Mouse (Mus musculus) CH12.LX (cell line): ENCODE data around the gene Gm10197. TPM values are rescaled to one million over a fixed set of nuclear protein-coding genes. Genes with fewer than 3 reads are reported as not detected.
"Not testable (repeated sequence)": the region's sequence is repeated elsewhere in the genome, so short reads cannot be mapped to it uniquely, and the experiment has no call there.

Experiments
- DNase-seq: peaks from one replicate; pipeline ENCODE4 v3.0.0-alpha.2; 2013; ENCODE audit errors: extremely low read depth
- H3K27ac ChIP-seq: 2 replicates; pipeline ENCODE4 v1.5.1; 2012; ENCODE audit warnings: low read depth, mild to moderate bottlenecking, control low read depth, moderate library complexity; ENCODE audit not compliant: insufficient read depth
- H3K27me3 ChIP-seq: replicated peaks from 2 replicates; pipeline ENCODE3; 2012; ENCODE audit warnings: inconsistent platforms
- H3K36me3 ChIP-seq, 2 experiments: replicated peaks in 1 of 2; 2 replicates each; pipeline versions ENCODE3 to v1.6.1; 2012; ENCODE audit warnings: inconsistent platforms in 1 of 2, low read length in 1 of 2, mild to moderate bottlenecking in 1 of 2, mixed read lengths in 1 of 2, moderate library complexity in 1 of 2; ENCODE audit not compliant: control insufficient read depth in 1 of 2, insufficient read depth in 1 of 2
- H3K4me1 ChIP-seq, 2 experiments: 2 replicates each; pipeline ENCODE4 v1.6.1; 2012; ENCODE audit warnings: inconsistent platforms in 1 of 2, moderate library complexity in 1 of 2; ENCODE audit not compliant: insufficient read depth in 2 of 2, control insufficient read depth in 1 of 2
- H3K4me2 ChIP-seq: 2 replicates; pipeline ENCODE4 v1.6.1; 2012; ENCODE audit warnings: low read depth, mild to moderate bottlenecking, control low read depth; ENCODE audit not compliant: poor library complexity, insufficient read depth, severe bottlenecking
- H3K4me3 ChIP-seq, 3 experiments: fragments of 150-350 bp in 1 of 3; sonication (generic) in 1 of 3; replicated peaks in 1 of 3; 2 replicates each; pipeline versions ENCODE3 to v1.5.1; 2011 to 2012; ENCODE audit warnings: low read depth in 2 of 3, low read length in 2 of 3, mild to moderate bottlenecking in 2 of 3, moderate library complexity in 2 of 3, control low read depth in 1 of 3, improper control_type of control experiment in 1 of 3, inconsistent platforms in 1 of 3, mixed read lengths in 1 of 3; ENCODE audit not compliant: poor library complexity in 1 of 3
- H3K79me2 ChIP-seq: replicated peaks from 2 replicates; pipeline ENCODE4 v1.6.1; 2012; ENCODE audit warnings: mild to moderate bottlenecking, moderate library complexity; ENCODE audit not compliant: control insufficient read depth, poor library complexity, insufficient read depth, severe bottlenecking; ENCODE audit errors: extremely low read depth
- H3K9ac ChIP-seq: 2 replicates; pipeline ENCODE4 v1.6.1; 2012; ENCODE audit warnings: low read depth, mild to moderate bottlenecking, control low read depth, moderate library complexity; ENCODE audit not compliant: insufficient read depth
- H3K9me3 ChIP-seq: replicated peaks from 2 replicates; pipeline ENCODE3; 2012; ENCODE audit warnings: low read length, inconsistent platforms, mixed read lengths
- BHLHE40 ChIP-seq: IDR thresholded peaks from 2 replicates; pipeline ENCODE4 v1.6.1; 2011; ENCODE audit warnings: mild to moderate bottlenecking, low read depth, low read length, improper control_type of control experiment
- CHD1 ChIP-seq: IDR thresholded peaks from 2 replicates; pipeline ENCODE4 v1.6.1; 2012; ENCODE audit warnings: low read depth, low read length, improper control_type of control experiment, inconsistent platforms
- CHD2 ChIP-seq: IDR thresholded peaks from 2 replicates; pipeline ENCODE4 v1.6.1; 2011; ENCODE audit warnings: low read length, improper control_type of control experiment
- ELF1 ChIP-seq: IDR thresholded peaks from 2 replicates; pipeline ENCODE4 v1.6.1; 2014; ENCODE audit warnings: low read depth, mild to moderate bottlenecking, inconsistent platforms, low read length, improper control_type of control experiment
- EP300 ChIP-seq: IDR thresholded peaks from 2 replicates; pipeline ENCODE4 v1.6.1; 2011; ENCODE audit warnings: low read length, improper control_type of control experiment
- ETS1 ChIP-seq: conservative IDR thresholded peaks from 2 replicates; pipeline ENCODE4 v1.6.1; 2012; ENCODE audit warnings: low read depth, mild to moderate bottlenecking, inconsistent platforms, low read length, improper control_type of control experiment, moderate library complexity
- GABPA ChIP-seq: IDR thresholded peaks from 2 replicates; pipeline ENCODE4 v1.6.1; 2012; ENCODE audit warnings: low read depth, low read length, improper control_type of control experiment, inconsistent platforms; ENCODE audit not compliant: insufficient replicate concordance
- JUND ChIP-seq: conservative IDR thresholded peaks from 2 replicates; pipeline ENCODE4 v1.6.1; 2011; ENCODE audit warnings: low read depth, low read length, improper control_type of control experiment
- MAFK ChIP-seq: IDR thresholded peaks from 2 replicates; pipeline ENCODE4 v1.6.1; 2011; ENCODE audit warnings: low read length, improper control_type of control experiment; ENCODE audit not compliant: insufficient replicate concordance
- MAX ChIP-seq: IDR thresholded peaks from 2 replicates; pipeline ENCODE4 v1.6.1; 2011; ENCODE audit warnings: low read length, improper control_type of control experiment
- MXI1 ChIP-seq: IDR thresholded peaks from 2 replicates; pipeline ENCODE4 v1.6.1; 2011; ENCODE audit warnings: mild to moderate bottlenecking, low read depth, low read length, improper control_type of control experiment
- MYC ChIP-seq: IDR thresholded peaks from 2 replicates; pipeline ENCODE4 v1.6.1; 2011; ENCODE audit warnings: low read depth, mild to moderate bottlenecking, improper control_type of control experiment, low read length
- NELFE ChIP-seq: IDR thresholded peaks from 2 replicates; pipeline ENCODE4 v1.6.1; 2011; ENCODE audit warnings: low read depth, low read length, improper control_type of control experiment
- POLR2AphosphoS2 ChIP-seq: IDR thresholded peaks from 2 replicates; pipeline ENCODE4 v1.6.1; 2011; ENCODE audit warnings: low read depth, low read length, improper control_type of control experiment
- RAD21 ChIP-seq: IDR thresholded peaks from 2 replicates; pipeline ENCODE4 v1.6.1; 2011; ENCODE audit warnings: low read depth, mild to moderate bottlenecking, low read length, improper control_type of control experiment, moderate library complexity
- SIN3A ChIP-seq: IDR thresholded peaks from 2 replicates; pipeline ENCODE4 v1.6.1; 2012; ENCODE audit warnings: low read length, improper control_type of control experiment, inconsistent platforms
- SMC3 ChIP-seq: IDR thresholded peaks from 2 replicates; pipeline ENCODE4 v1.6.1; 2011; ENCODE audit warnings: low read depth, low read length, improper control_type of control experiment
- TBP ChIP-seq: conservative IDR thresholded peaks from 2 replicates; pipeline ENCODE4 v1.6.1; 2011; ENCODE audit warnings: low read depth, low read length, improper control_type of control experiment
- TCF12 ChIP-seq: IDR thresholded peaks from 2 replicates; pipeline ENCODE4 v1.6.1; 2014; ENCODE audit warnings: low read depth, mild to moderate bottlenecking, inconsistent platforms, low read length, improper control_type of control experiment
- UBTF ChIP-seq: IDR thresholded peaks from 2 replicates; pipeline ENCODE4 v1.6.1; 2012; ENCODE audit warnings: low read depth, mild to moderate bottlenecking, inconsistent platforms, low read length, improper control_type of control experiment, moderate library complexity
- USF1 ChIP-seq: IDR thresholded peaks from 2 replicates; pipeline ENCODE4 v1.6.1; 2014; ENCODE audit warnings: low read depth, mild to moderate bottlenecking, inconsistent platforms, low read length, improper control_type of control experiment
- ZC3H11A ChIP-seq: IDR thresholded peaks from 2 replicates; pipeline ENCODE4 v1.6.1; 2012; ENCODE audit warnings: low read depth, mild to moderate bottlenecking, inconsistent platforms, low read length, improper control_type of control experiment
- ZMIZ1 ChIP-seq: IDR thresholded peaks from 2 replicates; pipeline ENCODE4 v1.6.1; 2012; ENCODE audit warnings: low read depth, mild to moderate bottlenecking, inconsistent platforms, low read length, improper control_type of control experiment
- ZNF384 ChIP-seq: IDR thresholded peaks from 2 replicates; pipeline ENCODE4 v1.6.1; 2012; ENCODE audit warnings: low read depth, low read length, improper control_type of control experiment, inconsistent platforms
- dilution Hi-C: fragments of 300-500 bp; cut with MboI; formaldehyde crosslinking; loops from 2 replicates; pipeline ENCODE4 v1.14.3; 2020; ENCODE audit warnings: low sequenced_read_pairs; ENCODE audit not compliant: extremely low pct_unique_long_range_greater_than_20kb, extremely low pct_ligation_motif_present
- in situ Hi-C: fragments of 300-500 bp; cut with MboI; formaldehyde crosslinking; loops from 3 replicates; pipeline ENCODE4 v1.14.3; 2019; ENCODE audit warnings: low sequenced_read_pairs, low pct_ligation_motif_present, low pct_unique_long_range_greater_than_20kb, mixed read lengths
- polyA plus RNA-seq: library from polyadenylated mRNA; unstranded; fragments of >175 nt; gene quantifications from 2 replicates; pipeline ENCODE4 v1.2.1, GENCODE M21; 2012; ENCODE audit warnings: low read depth; ENCODE audit not compliant: insufficient read length
- total RNA-seq, 2 experiments: library from RNA; depleted of rRNA; stranded (reverse); fragments of 300-350 nt in 1 of 2; fragments of >200 nt in 1 of 2; gene quantifications; 2 replicates each; pipeline ENCODE4 v1.2.3; 2012 to 2014

Gene Gm10197
- total and polyA plus RNA-seq, 3 experiments, result 3.9 to 11.5 TPM; not detected in 1

GRCm38 (mm10) chr19:53395805-53396204 is 24.2 kb upstream of the Gm10197 start:
- peak overlapping the region; percentile 95 for H3K27ac ChIP-seq
- H3K4me3 ChIP-seq, result peak overlapping the region; percentile 42 to 58 (median 44)
- H3K9ac ChIP-seq, result peak overlapping the region; percentile 74; the same call in 1 of the 2 replicates
- H3K9me3 ChIP-seq, dilution Hi-C loops, H3K27me3 ChIP-seq, H3K79me2 ChIP-seq: not testable (repeated sequence)
- DNase-seq, result peak; percentile 75
- H3K36me3 ChIP-seq, result peaks cover 0 to 11% of the 10 kb centered on the region in 2 experiments
- 0 out of 2 replicates have a peak, but pooled peaks have one; percentile 29 for TF ChIP-seq MYC
- peak; percentile 12; the same call in 1 of the 2 replicates for TF ChIP-seq ELF1
- TF ChIP-seq ZMIZ1, result peak; percentile 59
- TF ChIP-seq MXI1, result peak; percentile 41; the same call in 1 of the 2 replicates
- TF ChIP-seq GABPA, result 0 out of 2 replicates have a peak, but pooled peaks have one; percentile 21
- TF ChIP-seq ETS1, result peak; percentile 44
- peak; percentile 56 for TF ChIP-seq TBP
- TF ChIP-seq POLR2AphosphoS2, result 0 out of 2 replicates have a peak, but pooled peaks have one; percentile 20
- H3K4me1 ChIP-seq, result peaks cover 25 to 68% of the 10 kb centered on the region in 2 experiments
- peak overlapping the region; percentile 86 for H3K4me2 ChIP-seq
- in situ Hi-C loops, result loop anchor here (10.0 to 25.0 kb wide), 2 partner anchors 189 to 366 kb away; partner anchors contain the start of gene Nutf2-ps1

- H3K27me3 ChIP-seq, H3K36me3 ChIP-seq, H3K4me3 ChIP-seq, DNase-seq, H3K9me3 ChIP-seq, H3K79me2 ChIP-seq, dilution Hi-C loops, H3K4me2 ChIP-seq: not testable (repeated sequence)
- peak overlapping the region; percentile 95 for H3K27ac ChIP-seq
- H3K9ac ChIP-seq, result peak overlapping the region; percentile 74
- H3K4me1 ChIP-seq, result peaks cover 23 to 61% of the 10 kb centered on the region in 2 experiments
- in situ Hi-C loops, result loop anchor here (10.0 to 25.0 kb wide), 2 partner anchors 190 to 367 kb away; partner anchors contain the start of gene Nutf2-ps1
Observed at GRCm38 (mm10) chr19:53394956-53395355, 23.4 kb upstream of the Gm10197 start.

- Histone ChIP-seq H3K4me3 (no peak overlapping the region), H3K4me1 (peaks cover 23 to 58% of the 10 kb centered on the region in 2 experiments), H3K4me2 (no peak overlapping the region), H3K9ac (no peak overlapping the region; the same call in 1 of the 2 replicates), H3K27ac (no peak overlapping the region), H3K27me3 (no peaks in the 10 kb centered on the region), H3K9me3 (no peaks in the 10 kb centered on the region), H3K36me3 (peaks cover 0 to 5% of the 10 kb centered on the region in 2 experiments), H3K79me2 (peaks cover 11% of the 10 kb centered on the region)
- DNase-seq, result peak; percentile 83
- in situ Hi-C loops (loop anchor here (10.0 to 25.0 kb wide), 2 partner anchors 190 to 368 kb away; partner anchors contain the start of gene Nutf2-ps1), dilution Hi-C loops (no loop called here)
- TF ChIP-seq TCF12, result no peak
- TF ChIP-seq ETS1, result peak; percentile 44; the same call in 1 of the 2 replicates
- no peak for TF ChIP-seq CHD1
- TF ChIP-seq UBTF, result peak; percentile 62; the same call in 1 of the 2 replicates
- no peak for TF ChIP-seq CHD2
- peak; percentile 94 for TF ChIP-seq RAD21
- TF ChIP-seq EP300, result no peak
- TF ChIP-seq ELF1, result no peak; the same call in 1 of the 2 replicates
- TF ChIP-seq GABPA, result no peak
- peak; percentile 87 for TF ChIP-seq SMC3
- no peak for TF ChIP-seq JUND
- TF ChIP-seq NELFE, result no peak
- no peak for TF ChIP-seq USF1
- peak; percentile 74; the same call in 1 of the 2 replicates for TF ChIP-seq SIN3A
- TF ChIP-seq MAFK, result no peak
- no peak for TF ChIP-seq MXI1
- peak; percentile 72 for TF ChIP-seq ZC3H11A
- TF ChIP-seq BHLHE40, result 0 out of 2 replicates have a peak, but pooled peaks have one; percentile 19
- TF ChIP-seq ZNF384, result peak; percentile 100
- TF ChIP-seq MAX, result no peak
Observed at GRCm38 (mm10) chr19:53394552-53394951, 23.0 kb upstream of the Gm10197 start.
